ENCODE assay signal across 8 mouse cellular contexts in genomic region chr7:30195461-30195860, GRCm38 (mm10). TPM values are rescaled to one million over a fixed set of nuclear protein-coding genes. Genes with fewer than 3 reads are reported as not detected.
DNase-seq lines count a peak whose midpoint lies in the region; ATAC-seq lines count a peak whose summit lies in the region.

No protein-coding gene starts in this region.

- peaks cover 24% of the 10 kb centered on the region for H3K36me3 ChIP-seq in heart, embryonic 14.5 days (ENCODE audit: control insufficient read depth, insufficient read depth, low read length)
- peaks cover 19% of the 10 kb centered on the region for H3K36me3 ChIP-seq in hindbrain, embryonic 12.5 days
- no peaks in the 10 kb centered on the region; the same call in 1 of the 2 replicates for H3K36me3 ChIP-seq in midbrain, embryonic 11.5 days (ENCODE audit: control insufficient read depth, insufficient read depth, low read length)

- H3K27me3 ChIP-seq in heart, embryonic 14.5 days (ENCODE audit: control insufficient read depth, insufficient read depth, low read length) = no peaks in the 10 kb centered on the region
- no peaks in the 10 kb centered on the region for H3K27me3 ChIP-seq in hindbrain, embryonic 12.5 days
- H3K27me3 ChIP-seq in midbrain, embryonic 11.5 days (ENCODE audit: control insufficient read depth, insufficient read depth, low read length) = no peaks in the 10 kb centered on the region

- H3K9ac ChIP-seq in heart, embryonic 14.5 days (ENCODE audit: low read length) = no peak overlapping the region; the same call in 1 of the 2 replicates
- no peak overlapping the region for H3K9ac ChIP-seq in hindbrain, embryonic 12.5 days
- peak overlapping the region; percentile 69; the same call in 1 of the 2 replicates for H3K9ac ChIP-seq in midbrain, embryonic 11.5 days (ENCODE audit: low read length)

- 69% methylated on average over 6 of the region's 6 CpGs for WGBS in heart, embryonic 14.5 days
- 71% methylated on average over 6 of the region's 6 CpGs for WGBS in hindbrain, embryonic 12.5 days
- 80% methylated on average over 6 of the region's 6 CpGs for WGBS in midbrain, embryonic 11.5 days

- H3K27ac ChIP-seq in heart, embryonic 14.5 days (replicated peaks in 1 of 2; ENCODE audit: control insufficient read depth in 1 of 2, insufficient read depth in 1 of 2, low read depth in 2 of 2, low read length in 2 of 2) = no peak overlapping the region
- no peak overlapping the region for H3K27ac ChIP-seq in hindbrain, embryonic 12.5 days
- H3K27ac ChIP-seq in midbrain, embryonic 11.5 days (ENCODE audit: low read depth, low read length) = no peak overlapping the region

- DNase-seq in heart, adult 18-20 months = no peak
- DNase-seq in NIH3T3 (ENCODE audit: low read depth) (peak; percentile 54), MN1 (ENCODE audit: low spot score) (no peak)
- DNase-seq in midbrain, embryonic 11.5 days (ENCODE audit: low spot score, missing footprints) = no peak
- no peak for DNase-seq in ovary, postnatal 36 days (ENCODE audit: low spot score)
- no peak for DNase-seq in B cell, adult 2 months

- ATAC-seq in heart, embryonic 14.5 days (ENCODE audit: insufficient number of reproducible peaks, insufficient read depth, low FRiP score, low read depth) = no peak
- ATAC-seq in hindbrain, embryonic 12.5 days (ENCODE audit: low FRiP score) = no peak
- ATAC-seq in midbrain, embryonic 11.5 days (ENCODE audit: low FRiP score) = no peak

- peak overlapping the region in 1 of 2 experiments; percentile 75; a peak in 1 of 4 replicates for H3K4me3 ChIP-seq in heart, embryonic 14.5 days (ENCODE audit: control insufficient read depth in 1 of 2, insufficient read depth in 1 of 2, low read depth in 1 of 2, low read length in 2 of 2)
- H3K4me3 ChIP-seq in hindbrain, embryonic 12.5 days = no peak overlapping the region
- H3K4me3 ChIP-seq in midbrain, embryonic 11.5 days (ENCODE audit: low read depth, low read length) = peak overlapping the region; percentile 64; the same call in 1 of the 2 replicates

- H3K4me1 ChIP-seq in heart, embryonic 14.5 days (ENCODE audit: control insufficient read depth in 2 of 2, insufficient read depth in 2 of 2, low read length in 2 of 2) = peaks cover 12 to 16% of the 10 kb centered on the region in 2 experiments
- peaks cover 13% of the 10 kb centered on the region for H3K4me1 ChIP-seq in hindbrain, embryonic 12.5 days
- peaks cover 14% of the 10 kb centered on the region for H3K4me1 ChIP-seq in midbrain, embryonic 11.5 days (ENCODE audit: control insufficient read depth, insufficient read depth, low read length)

- peak overlapping the region; percentile 87 for H3K4me2 ChIP-seq in heart, embryonic 14.5 days (ENCODE audit: low read length)
- peak overlapping the region; percentile 67 for H3K4me2 ChIP-seq in hindbrain, embryonic 12.5 days (replicated peaks)
- peak overlapping the region; percentile 85; the same call in 1 of the 2 replicates for H3K4me2 ChIP-seq in midbrain, embryonic 11.5 days

- no peaks in the 10 kb centered on the region for H3K9me3 ChIP-seq in heart, embryonic 14.5 days (ENCODE audit: control insufficient read depth, low read length)
- no peaks in the 10 kb centered on the region for H3K9me3 ChIP-seq in hindbrain, embryonic 12.5 days (replicated peaks)
- H3K9me3 ChIP-seq in midbrain, embryonic 11.5 days (ENCODE audit: control insufficient read depth, low read length) = no peaks in the 10 kb centered on the region

RNA-seq across cellular contexts. Expression of gene Capns1, which starts 3.1 kb away (rescaled TPM):
- 63.0 and 73.7 TPM in 2 replicates for polyA plus RNA-seq in heart, embryonic 14.5 days (2014; fragmentation: Nextera tagmentation; extraction: Ambion mirVana)
- total RNA-seq in heart, adult 18-20 months (2021) = 100 to 1,000 TPM; 277 to 293 TPM
- 78.0 and 80.0 TPM in 2 replicates for polyA plus RNA-seq in hindbrain, embryonic 12.5 days (2016; fragmentation: Nextera tagmentation; extraction: Ambion mirVana)
- 39.0 and 43.9 TPM in 2 replicates for polyA plus RNA-seq in midbrain, embryonic 11.5 days (2014; fragmentation: Nextera tagmentation; extraction: Ambion mirVana)

RNA-seq across cellular contexts. Expression of gene Cox7a1, which starts 11.5 kb away (rescaled TPM):
- polyA plus RNA-seq in heart, embryonic 14.5 days (2014; fragmentation: Nextera tagmentation; extraction: Ambion mirVana) = 544 and 589 TPM in 2 replicates
- total RNA-seq in heart, adult 18-20 months (2021) = 1,000 to 10,000 TPM; 2,821 to 3,018 TPM
- polyA plus RNA-seq in hindbrain, embryonic 12.5 days (2016; fragmentation: Nextera tagmentation; extraction: Ambion mirVana) = 3.5 and 3.6 TPM in 2 replicates
- 3.5 and 4.1 TPM in 2 replicates for polyA plus RNA-seq in midbrain, embryonic 11.5 days (2014; fragmentation: Nextera tagmentation; extraction: Ambion mirVana)

RNA-seq across cellular contexts. Expression of gene Zfp146, which starts 25.9 kb away (rescaled TPM):
- polyA plus RNA-seq in heart, embryonic 14.5 days (2014; fragmentation: Nextera tagmentation; extraction: Ambion mirVana) = 7.2 and 9.0 TPM in 2 replicates
- total RNA-seq in heart, adult 18-20 months (2021) = 10 to 100 TPM; 27.8 to 30.9 TPM
- 17.6 and 20.2 TPM in 2 replicates for polyA plus RNA-seq in hindbrain, embryonic 12.5 days (2016; fragmentation: Nextera tagmentation; extraction: Ambion mirVana)
- polyA plus RNA-seq in midbrain, embryonic 11.5 days (2014; fragmentation: Nextera tagmentation; extraction: Ambion mirVana) = 16.6 and 18.1 TPM in 2 replicates

RNA-seq across cellular contexts. Expression of gene Polr2i, which starts 36.3 kb away (rescaled TPM):
- 126 and 145 TPM in 2 replicates for polyA plus RNA-seq in heart, embryonic 14.5 days (2014; fragmentation: Nextera tagmentation; extraction: Ambion mirVana)
- total RNA-seq in heart, adult 18-20 months (2021) = 10 to 100 TPM; 51.1 to 53.7 TPM
- 135 and 149 TPM in 2 replicates for polyA plus RNA-seq in hindbrain, embryonic 12.5 days (2016; fragmentation: Nextera tagmentation; extraction: Ambion mirVana)
- 149 and 163 TPM in 2 replicates for polyA plus RNA-seq in midbrain, embryonic 11.5 days (2014; fragmentation: Nextera tagmentation; extraction: Ambion mirVana)

RNA-seq across cellular contexts. Expression of gene Tbcb, which starts 36.6 kb away (rescaled TPM):
- 137 and 144 TPM in 2 replicates for polyA plus RNA-seq in heart, embryonic 14.5 days (2014; fragmentation: Nextera tagmentation; extraction: Ambion mirVana)
- 10 to 100 TPM; 57.8 to 68.2 TPM for total RNA-seq in heart, adult 18-20 months (2021)
- 272 and 275 TPM in 2 replicates for polyA plus RNA-seq in hindbrain, embryonic 12.5 days (2016; fragmentation: Nextera tagmentation; extraction: Ambion mirVana)
- polyA plus RNA-seq in midbrain, embryonic 11.5 days (2014; fragmentation: Nextera tagmentation; extraction: Ambion mirVana) = 255 and 260 TPM in 2 replicates

Comparison
In these comparisons a context has a peak if more than half of its experiments do, and no peak if none do; other contexts are left out.
1. RNA of gene Cox7a1, which starts 11.5 kb away (polyA plus RNA-seq): 544 to 589 TPM in heart, embryonic 14.5 days; 3.5 to 4.1 TPM in midbrain, embryonic 11.5 days and 3.5 to 3.6 TPM in hindbrain, embryonic 12.5 days; every median in the first group is over 100 times any median in the second.
2. Peak in every context shown above with its lines, with median percentiles within 50 percentile points of each other: H3K4me2 ChIP-seq.